Mouse (Mus musculus) thymus, postnatal 4 days (tissue): ENCODE results near the gene Mvp.

Experiments
- DNase-seq: peaks from one replicate; pipeline ENCODE4 v3.0.0; 2021

The Mvp gene

DNA sequence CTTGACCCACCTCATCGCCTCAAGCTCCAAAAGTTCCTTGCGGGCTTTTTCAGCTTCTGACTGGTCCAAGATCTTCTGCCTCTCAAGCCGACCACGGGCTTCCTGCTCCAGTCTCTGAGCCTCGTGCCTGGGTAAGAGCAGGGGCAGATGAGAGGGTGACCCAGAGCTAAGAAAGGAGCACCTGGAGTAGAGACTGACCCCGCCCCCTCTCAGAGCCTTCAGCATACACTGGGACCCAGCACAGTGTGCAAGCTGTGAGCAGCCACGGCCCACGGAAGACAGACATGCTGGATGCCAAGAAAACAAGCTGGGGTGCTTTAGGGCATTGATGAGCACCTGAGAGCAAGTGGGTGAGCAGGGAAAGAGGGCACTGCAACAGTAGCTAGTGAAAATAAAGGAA, 25.6 kb downstream of the Mvp start:
- peak; percentile 72 for DNase-seq

GRCm38 (mm10) chr7:126986319-126986718, 28.1 kb downstream of the Mvp start:
- peak; percentile 71 for DNase-seq

GRCm38 (mm10) chr7:126984667-126985444, 29.6 kb downstream of the Mvp start:
- no peak for DNase-seq

- no peak for DNase-seq
Observed at GRCm38 (mm10) chr7:126983113-126983512, 31.3 kb downstream of the Mvp start.

DNA sequence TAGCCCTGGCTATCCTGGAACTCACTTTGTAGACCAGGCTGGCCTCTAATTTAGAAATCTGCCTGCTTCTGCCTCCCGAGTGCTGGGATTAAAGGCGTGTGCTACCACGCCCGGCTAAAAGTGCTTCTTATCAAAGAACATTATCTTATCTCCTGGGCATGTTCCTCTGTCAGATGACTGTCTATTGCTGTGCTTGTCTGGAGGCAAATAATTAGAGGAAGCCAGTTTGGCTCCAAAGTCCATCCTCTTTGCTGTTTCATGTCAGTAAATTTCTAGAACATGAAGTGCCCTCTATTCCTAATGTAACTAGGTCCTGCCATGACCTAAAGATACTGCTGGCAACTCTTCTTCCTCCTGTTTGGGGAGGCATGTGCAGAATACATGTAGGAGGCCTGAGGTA, 32.4 kb downstream of the Mvp start:
- no peak for DNase-seq

DNA sequence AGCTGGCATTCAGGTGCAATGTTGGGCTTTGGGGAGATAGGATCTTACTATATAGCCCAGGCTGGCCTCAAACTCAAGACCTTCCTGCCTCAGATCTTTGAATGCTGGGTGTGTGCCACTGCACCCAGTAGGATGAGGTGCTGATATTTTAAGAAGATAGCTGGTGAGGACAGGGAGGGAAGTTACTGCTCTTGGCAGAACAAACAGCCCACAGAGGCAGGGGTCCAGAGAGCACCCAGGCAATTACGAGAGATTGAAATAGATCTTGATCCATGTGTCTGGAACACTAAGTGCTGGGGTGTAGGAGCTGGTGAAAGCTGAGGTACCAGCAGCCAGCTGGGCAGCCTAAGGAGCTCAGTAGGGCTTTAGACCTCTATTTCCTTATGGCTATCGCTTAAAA, 32.8 kb downstream of the Mvp start:
- DNase-seq = no peak

GRCm38 (mm10) chr7:126978841-126979240, 35.6 kb downstream of the Mvp start:
- DNase-seq = no peak

- no peak for DNase-seq
Observed at GRCm38 (mm10) chr7:126976878-126977459, 37.5 kb downstream of the Mvp start.

DNA sequence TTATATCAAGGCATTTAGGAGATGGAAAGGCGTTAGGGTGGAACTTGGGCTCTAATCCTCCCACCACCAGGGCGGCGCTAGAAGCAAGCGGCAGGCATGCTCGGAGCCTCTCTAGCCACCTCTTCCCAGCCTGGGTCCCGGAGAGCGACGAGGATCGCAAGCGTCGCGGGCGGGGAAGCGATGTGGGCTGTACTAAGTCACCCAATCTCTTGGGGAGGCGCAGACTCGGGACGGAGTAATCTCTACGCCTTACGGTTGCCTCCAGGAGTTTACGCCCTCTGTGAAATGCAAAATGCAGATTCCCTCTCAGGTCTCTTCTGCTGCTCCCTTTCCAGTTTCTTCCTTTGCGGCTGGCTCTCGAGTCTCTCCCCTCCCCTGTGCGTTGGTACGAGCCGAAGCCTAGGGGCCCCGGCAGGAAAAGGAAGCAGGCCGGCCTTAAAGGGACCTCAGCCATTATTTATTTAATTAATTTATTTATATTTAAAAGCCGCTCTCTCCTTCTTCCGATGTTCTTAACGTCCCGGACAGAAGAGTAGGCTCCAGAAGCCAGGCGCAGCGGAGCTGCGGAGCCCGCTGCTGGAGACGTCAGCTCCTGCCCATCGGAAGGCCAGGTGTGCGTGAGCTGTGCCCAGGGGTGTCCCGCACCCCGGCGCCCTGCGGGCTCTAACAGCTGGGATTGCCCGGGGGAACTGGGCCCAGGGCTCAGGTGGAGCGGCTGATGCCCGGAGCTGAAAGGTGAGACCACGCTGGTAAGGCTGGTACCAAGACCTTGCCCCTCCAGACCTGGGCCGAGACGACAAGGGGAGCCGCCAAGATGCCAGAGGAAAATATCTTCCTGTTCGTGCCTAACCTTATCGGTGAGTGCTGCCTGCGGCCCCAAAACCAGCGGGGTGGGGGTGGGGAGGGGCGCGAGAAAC, 38.2 kb downstream of the Mvp start, which contains the start of gene Cdiptos:
Cdiptos (minus strand) TSS at position 149 of the 917 bp plus-strand sequence.
- peak; percentile 99 for DNase-seq

- DNase-seq = no peak
Observed at GRCm38 (mm10) chr7:126975893-126975949, 38.7 kb downstream of the Mvp start, which contains the start of gene Cdipt. Gene Cdipt (plus strand): TSS chr7:126975914.

DNA sequence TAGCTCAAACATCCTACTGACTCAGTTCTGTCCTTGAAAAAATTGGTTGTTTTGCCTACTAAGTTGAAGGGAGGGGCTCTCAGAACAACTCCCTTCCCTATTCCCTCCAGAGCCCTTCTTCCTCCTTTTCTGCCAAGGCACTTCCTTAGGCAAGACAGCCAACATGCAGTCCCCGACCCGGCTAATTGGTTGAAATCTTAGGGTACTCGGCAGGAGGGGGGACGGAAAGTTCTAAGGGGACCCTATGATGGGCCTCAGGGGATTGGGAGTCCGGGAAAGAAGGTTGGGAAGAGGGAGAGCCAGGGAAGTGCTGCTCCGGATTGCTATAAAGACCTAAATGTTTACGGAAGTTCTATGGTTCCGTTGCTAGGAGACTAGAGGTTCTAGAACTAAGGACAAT, 38.9 kb downstream of the Mvp start:
- no peak for DNase-seq

- DNase-seq = no peak
Observed at GRCm38 (mm10) chr7:126967361-126967760, 47.1 kb downstream of the Mvp start.

DNA sequence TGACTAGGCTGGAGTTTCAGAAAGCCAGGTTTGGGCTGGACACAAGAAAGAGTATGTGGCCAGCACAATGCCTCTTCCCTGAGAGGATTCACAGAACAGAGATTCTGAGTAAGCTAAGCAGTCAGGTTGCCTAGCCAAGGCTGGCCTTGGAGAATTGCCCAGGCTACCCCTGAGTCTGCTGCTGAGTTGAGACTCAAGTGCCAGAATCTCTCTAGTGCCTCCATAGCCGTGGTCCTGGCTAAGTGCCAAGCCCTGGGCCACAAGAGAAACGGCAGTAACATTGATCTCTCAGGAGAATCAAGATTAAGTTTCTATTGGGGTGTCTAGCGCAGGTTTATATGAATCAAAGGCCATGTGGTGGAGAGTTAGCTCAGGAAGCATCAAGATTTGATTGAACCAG, 48.9 kb downstream of the Mvp start:
- DNase-seq = no peak

DNA sequence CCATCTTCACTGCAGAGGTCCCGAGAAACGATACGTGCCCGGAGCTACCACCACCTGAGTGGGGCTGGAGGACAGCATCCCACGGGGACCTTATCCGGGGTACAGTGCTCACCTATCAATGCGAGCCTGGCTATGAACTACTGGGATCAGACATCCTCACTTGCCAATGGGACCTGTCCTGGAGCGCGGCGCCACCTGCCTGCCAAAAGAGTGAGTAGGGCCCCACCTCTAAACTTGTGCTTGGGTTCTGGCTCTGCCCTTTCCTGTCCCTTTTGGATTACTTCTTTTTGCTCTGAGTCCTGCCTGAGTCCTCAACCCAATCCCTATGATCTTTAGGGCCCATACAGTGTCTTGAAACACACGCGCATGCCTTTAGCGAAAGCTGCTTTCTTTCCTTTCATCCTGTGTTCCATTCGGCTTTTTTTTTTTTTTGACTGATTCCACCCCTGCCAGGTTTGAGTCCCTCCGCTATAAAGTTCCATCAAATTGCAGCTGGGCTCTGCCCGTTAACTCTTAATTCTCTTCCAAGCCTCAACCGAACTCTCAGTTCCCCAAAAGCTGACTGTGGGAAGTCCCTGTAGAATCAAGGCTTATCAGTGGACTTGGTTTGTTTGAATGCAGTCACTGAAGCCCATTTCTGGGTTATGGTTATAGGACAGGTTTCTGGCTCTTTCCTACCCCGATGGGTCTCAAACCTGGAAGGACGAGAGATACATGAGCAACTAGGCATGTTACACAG, 50.7 kb downstream of the Mvp start:
- DNase-seq = peak; percentile 73

DNA sequence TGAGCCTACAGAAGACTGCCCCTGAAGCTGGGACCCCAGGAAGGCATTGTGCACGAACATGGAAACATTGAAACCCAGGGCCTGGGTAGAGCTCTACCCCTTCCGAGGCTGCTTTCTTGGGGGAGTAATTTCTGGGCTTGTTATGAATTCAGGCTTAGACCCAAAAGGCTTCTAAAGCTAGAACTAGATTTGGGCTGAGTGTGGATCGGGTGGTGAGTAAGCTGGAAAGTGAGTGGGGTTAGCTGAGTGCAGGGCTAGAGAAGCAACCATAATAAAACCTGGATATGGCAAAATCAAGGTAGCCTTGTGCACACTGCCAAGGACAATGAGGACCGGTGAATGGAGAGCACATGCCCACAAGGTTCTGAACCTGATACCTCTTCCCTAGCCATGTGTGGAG, 52.5 kb downstream of the Mvp start:
- no peak for DNase-seq

DNA sequence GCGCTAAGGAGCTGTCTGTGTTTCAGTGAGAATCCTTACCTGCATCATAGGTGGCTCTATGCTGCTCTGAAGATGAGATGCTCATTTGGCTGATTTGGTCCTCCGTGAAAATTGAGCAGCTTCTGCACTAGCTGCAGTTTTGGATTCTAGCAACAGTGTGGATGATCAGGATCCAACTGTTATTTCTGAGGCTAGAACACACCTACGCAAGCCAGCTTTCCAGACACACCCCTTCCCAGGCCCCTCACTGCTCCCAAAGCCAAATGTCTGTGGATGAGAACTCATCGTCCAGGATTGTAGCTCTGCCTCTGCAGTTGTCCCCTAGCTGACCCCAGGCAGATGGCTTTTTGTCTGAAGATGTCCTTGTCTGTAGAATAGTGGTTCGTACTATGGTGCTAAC, 53.3 kb downstream of the Mvp start:
- DNase-seq = no peak

GRCm38 (mm10) chr7:126959780-126960179, 54.6 kb downstream of the Mvp start:
- no peak for DNase-seq

- no peak for DNase-seq
Observed at GRCm38 (mm10) chr7:126955125-126955524, 59.3 kb downstream of the Mvp start.

DNA sequence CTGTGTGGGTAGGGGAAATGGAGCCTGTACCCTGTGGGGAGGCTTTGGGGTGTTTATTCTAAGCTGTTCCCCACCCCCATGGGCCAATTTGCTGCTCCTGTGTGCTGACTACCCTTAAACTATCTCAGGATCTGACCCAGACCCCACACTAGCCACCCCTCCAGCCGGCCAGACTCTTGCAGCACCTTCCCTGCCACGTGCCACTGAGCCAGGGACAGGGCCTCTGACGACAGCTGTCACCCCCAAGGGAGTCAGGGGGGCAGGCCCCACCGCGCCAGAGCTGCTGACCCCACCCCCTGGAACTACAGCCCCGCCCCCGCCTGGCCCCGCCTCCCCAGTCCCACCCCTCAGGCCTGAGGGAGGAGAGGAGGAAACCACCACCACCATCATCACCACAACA, 61.8 kb downstream of the Mvp start:
- peak; percentile 46 for DNase-seq

- no peak for DNase-seq
Observed at GRCm38 (mm10) chr7:126951741-126952140, 62.7 kb downstream of the Mvp start.

DNA sequence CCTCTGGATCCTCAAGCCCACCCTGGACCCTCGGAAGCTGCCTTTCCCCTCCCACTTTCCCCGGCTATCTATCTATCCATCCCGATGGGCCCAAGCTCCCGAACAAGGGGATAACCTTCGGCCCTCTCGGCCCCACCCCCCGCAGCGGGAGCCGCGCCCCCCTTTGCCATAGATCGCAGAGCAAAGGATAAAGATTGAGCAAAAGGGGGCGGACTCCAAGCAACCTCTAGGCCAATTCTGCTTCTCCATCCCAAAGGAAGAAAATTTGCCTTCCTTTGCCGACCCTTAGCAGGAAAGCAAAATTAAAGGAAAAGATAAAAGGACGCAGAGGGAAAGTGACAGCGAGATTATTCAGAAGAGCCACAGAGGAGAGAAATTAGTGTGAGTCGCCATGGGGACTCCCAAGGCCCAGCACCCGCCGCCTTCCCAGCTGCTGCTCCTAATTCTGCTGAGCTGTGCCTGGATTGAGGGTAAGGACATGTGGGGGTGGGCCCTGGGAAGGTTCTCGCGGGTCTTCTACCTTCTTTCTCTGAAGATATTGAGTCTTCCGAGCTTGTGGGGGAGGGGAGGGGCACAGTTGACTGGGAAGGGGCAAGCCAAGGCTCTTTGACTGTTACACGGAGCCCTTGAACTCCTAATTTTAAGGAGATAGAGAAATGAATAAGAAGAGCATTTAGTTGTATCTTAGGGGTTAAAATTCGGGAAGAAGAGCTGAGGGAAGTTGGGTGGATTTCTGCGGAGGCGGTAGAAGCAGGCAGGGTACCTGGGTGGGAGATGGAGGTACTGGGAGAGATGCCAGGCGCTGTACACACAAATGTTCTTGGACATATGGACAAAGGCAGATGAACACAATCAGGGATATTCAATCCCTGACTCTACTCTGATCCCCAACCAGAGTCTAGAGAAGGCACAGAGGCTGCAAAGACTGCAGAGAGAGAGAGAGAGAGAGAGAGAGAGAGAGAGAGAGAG, 63.5 kb downstream of the Mvp start:
- DNase-seq = no peak
